In the genomic region with DNA sequence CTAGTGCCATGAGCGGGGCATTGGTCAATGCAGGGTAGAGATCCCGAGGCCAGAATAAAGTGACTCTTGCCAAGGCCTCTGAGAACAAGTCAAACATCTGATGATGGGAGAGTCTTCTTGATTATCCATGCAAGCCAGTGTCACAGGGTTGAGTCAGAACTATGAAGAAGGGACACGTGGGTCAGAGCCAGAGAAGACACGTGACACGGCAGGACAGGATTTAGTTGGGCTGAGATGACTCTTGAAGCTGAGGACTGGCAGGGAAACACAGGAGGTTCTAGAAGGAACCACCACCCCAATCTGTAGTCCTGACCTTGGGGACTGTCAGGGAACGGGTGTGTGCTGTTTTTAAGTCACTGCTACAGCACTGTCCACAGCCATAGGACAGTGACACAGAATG, we compare ENCODE assay signal across 23 mouse cellular contexts. TPM values are rescaled to one million over a fixed set of nuclear protein-coding genes. Genes with fewer than 3 reads are reported as not detected.
"Had no signal": no experiment of that assay in that cellular context is flagged by ENCODE, and none has a peak within 500 bp of the region (broad histone marks: within the 10 kb centered on the region; RNA-seq: fewer than 3 reads in every experiment).

No protein-coding gene starts in this region.

- DNase-seq: kidney, adult 11 months; kidney, adult 9 months; kidney, postnatal 25 days; layer of hippocampus, adult 9-11 months; liver; lung, adult 18-20 months; lung, postnatal 10 days; lung, postnatal 4 days; retina, postnatal 1 day; right cerebral cortex, postnatal 14 days; thymus, adult 18-20 months; thymus, postnatal 36 days had no signal

- H3K27me3 ChIP-seq: liver, embryonic 15.5 days; lung, embryonic 15.5 days; midbrain, embryonic 12.5 days; midbrain, embryonic 15.5 days had no signal

- ATAC-seq: liver, embryonic 12.5 days; midbrain, embryonic 15.5 days had no signal

- H3K4me1 ChIP-seq: liver, embryonic 12.5 days; liver, embryonic 15.5 days; midbrain, embryonic 15.5 days had no signal

- H3K27ac ChIP-seq: kidney, postnatal 0 days; layer of hippocampus, adult 2 months; limb, embryonic 10.5 days; limb, embryonic 13.5 days; liver, embryonic 12.5 days; liver, embryonic 15.5 days; lung, embryonic 15.5 days; midbrain, embryonic 12.5 days; midbrain, embryonic 15.5 days; neural tube, embryonic 13.5 days had no signal

- H3K4me3 ChIP-seq: layer of hippocampus, adult 2 months; limb, embryonic 10.5 days; limb, embryonic 13.5 days; liver, embryonic 12.5 days; liver, embryonic 15.5 days; lung, embryonic 15.5 days; midbrain, embryonic 12.5 days; midbrain, embryonic 15.5 days; myocyte; neural tube, embryonic 13.5 days had no signal

- H3K36me3 ChIP-seq: limb, embryonic 10.5 days; limb, embryonic 13.5 days; liver, embryonic 15.5 days; lung, embryonic 15.5 days; midbrain, embryonic 12.5 days; midbrain, embryonic 15.5 days; neural tube, embryonic 13.5 days had no signal

RNA-seq across cellular contexts. Expression of gene Irf8, which starts 23.7 kb away (rescaled TPM):
- polyA plus RNA-seq: myocyte had no signal
